Mouse (Mus musculus): Measurements from ENCODE around the gene Lrrtm3. TPM values are rescaled to one million over a fixed set of nuclear protein-coding genes. Genes with fewer than 3 reads are reported as not detected.

The Lrrtm3 gene
- polyA plus RNA-seq, 1 experiment from 2014 or later: 0.61 TPM

GRCm38 (mm10) chr10:63951481-63951880 lies 138.6 kb downstream of the Lrrtm3 start:
- 100% methylated on average over 1 of the region's 1 CpGs for WGBS
- Histone ChIP-seq H3K27me3 (no peaks in the 10 kb centered on the region), H3K4me2 (no peak overlapping the region), H3K27ac (no peak overlapping the region), H3K9me3 (replicated peaks) (no peaks in the 10 kb centered on the region), H3K9ac (no peak overlapping the region), H3K4me3 (replicated peaks) (no peak overlapping the region), H3K36me3 (no peaks in the 10 kb centered on the region), H3K4me1 (no peaks in the 10 kb centered on the region)
- ATAC-seq (replicated peaks; ENCODE audit: low FRiP score): no peak

- Histone ChIP-seq H3K9me3 (replicated peaks) (no peaks in the 10 kb centered on the region), H3K4me3 (replicated peaks) (no peak overlapping the region), H3K4me2 (no peak overlapping the region), H3K36me3 (no peaks in the 10 kb centered on the region), H3K9ac (no peak overlapping the region), H3K27me3 (no peaks in the 10 kb centered on the region), H3K27ac (no peak overlapping the region), H3K4me1 (no peaks in the 10 kb centered on the region)
- WGBS: 49% methylated on average over 8 of the region's 8 CpGs
- peak; percentile 64; the same call in 1 of the 2 replicates for ATAC-seq (replicated peaks; ENCODE audit: low FRiP score)
These were observed 139.2 kb downstream of the Lrrtm3 start for GRCm38 (mm10) chr10:63950867-63951266.

GRCm38 (mm10) chr10:63947266-63947665 lies 142.8 kb downstream of the Lrrtm3 start:
- Histone ChIP-seq H3K9ac (no peak overlapping the region), H3K9me3 (replicated peaks) (no peaks in the 10 kb centered on the region), H3K27me3 (no peaks in the 10 kb centered on the region), H3K4me3 (replicated peaks) (no peak overlapping the region), H3K4me1 (no peaks in the 10 kb centered on the region), H3K36me3 (no peaks in the 10 kb centered on the region), H3K27ac (no peak overlapping the region), H3K4me2 (no peak overlapping the region)
- ATAC-seq (replicated peaks; ENCODE audit: low FRiP score): no peak
- 80% methylated on average over 4 of the region's 4 CpGs for WGBS

- H3K4me1 ChIP-seq: no peaks in the 10 kb centered on the region
- WGBS: 69% methylated on average over 3 of the region's 3 CpGs
- H3K36me3 ChIP-seq: no peaks in the 10 kb centered on the region
- no peak for ATAC-seq (replicated peaks; ENCODE audit: low FRiP score)
- H3K27ac ChIP-seq: no peak overlapping the region
- H3K4me3 ChIP-seq (replicated peaks): no peak overlapping the region
- no peaks in the 10 kb centered on the region for H3K9me3 ChIP-seq (replicated peaks)
- H3K27me3 ChIP-seq: no peaks in the 10 kb centered on the region
- H3K4me2 ChIP-seq: no peak overlapping the region
- H3K9ac ChIP-seq: no peak overlapping the region
These were observed 144.5 kb downstream of the Lrrtm3 start for GRCm38 (mm10) chr10:63945534-63945933.

GRCm38 (mm10) chr10:63933946-63934345 lies 156.1 kb downstream of the Lrrtm3 start:
- Histone ChIP-seq H3K27ac (no peak overlapping the region), H3K9me3 (replicated peaks) (no peaks in the 10 kb centered on the region), H3K4me1 (no peaks in the 10 kb centered on the region), H3K4me2 (no peak overlapping the region), H3K9ac (no peak overlapping the region), H3K4me3 (replicated peaks) (no peak overlapping the region), H3K27me3 (no peaks in the 10 kb centered on the region), H3K36me3 (no peaks in the 10 kb centered on the region)
- WGBS: 74% methylated on average over 5 of the region's 5 CpGs
- no peak for ATAC-seq (replicated peaks; ENCODE audit: low FRiP score)

- H3K36me3 ChIP-seq: no peaks in the 10 kb centered on the region
These were observed 162.7 kb downstream of the Lrrtm3 start, which contains the start of gene Gm10118 for GRCm38 (mm10) chr10:63927334-63927733. Gene Gm10118 (minus strand): TSS chr10:63927434.

GRCm38 (mm10) chr10:63908878-63909277 lies 181.2 kb downstream of the Lrrtm3 start:
- ATAC-seq (replicated peaks; ENCODE audit: low FRiP score): no peak
- Histone ChIP-seq H3K36me3 (no peaks in the 10 kb centered on the region), H3K27ac (no peak overlapping the region), H3K27me3 (no peaks in the 10 kb centered on the region), H3K4me3 (replicated peaks) (no peak overlapping the region), H3K4me1 (no peaks in the 10 kb centered on the region), H3K9me3 (replicated peaks) (no peaks in the 10 kb centered on the region), H3K9ac (no peak overlapping the region), H3K4me2 (no peak overlapping the region)

More at GRCm38 (mm10) chr10:63927334-63927733, 162.7 kb downstream of the Lrrtm3 start, which contains the start of gene Gm10118:
- no peak for ATAC-seq (replicated peaks; ENCODE audit: low FRiP score)
- H3K4me3 ChIP-seq (replicated peaks): no peak within 1 kb of the TSS
- no peaks in the 10 kb centered on the region for H3K4me1 ChIP-seq
- no peaks in the 10 kb centered on the region for H3K27me3 ChIP-seq
- no peaks in the 10 kb centered on the region for H3K9me3 ChIP-seq (replicated peaks)
- H3K9ac ChIP-seq: no peak within 1 kb of the TSS
- H3K4me2 ChIP-seq: no peak within 1 kb of the TSS
- no peak within 1 kb of the TSS for H3K27ac ChIP-seq

- Histone ChIP-seq H3K27ac (no peak overlapping the region), H3K4me2 (no peak overlapping the region), H3K4me3 (replicated peaks) (no peak overlapping the region), H3K27me3 (no peaks in the 10 kb centered on the region), H3K9ac (no peak overlapping the region), H3K36me3 (no peaks in the 10 kb centered on the region), H3K9me3 (replicated peaks) (no peaks in the 10 kb centered on the region), H3K4me1 (no peaks in the 10 kb centered on the region)
- no peak for ATAC-seq (replicated peaks; ENCODE audit: low FRiP score)
These were observed 190.2 kb downstream of the Lrrtm3 start for GRCm38 (mm10) chr10:63899891-63900290.

- WGBS: 92% methylated on average over 5 of the region's 5 CpGs
- H3K4me1 ChIP-seq: no peaks in the 10 kb centered on the region
- no peak for ATAC-seq (replicated peaks; ENCODE audit: low FRiP score)
These were observed 195.5 kb downstream of the Lrrtm3 start for GRCm38 (mm10) chr10:63894612-63895011.

GRCm38 (mm10) chr10:63886449-63887088 lies 203.5 kb downstream of the Lrrtm3 start:
- no peak overlapping the region for H3K4me3 ChIP-seq (replicated peaks)
- no peaks in the 10 kb centered on the region for H3K27me3 ChIP-seq
- ATAC-seq (replicated peaks; ENCODE audit: low FRiP score): no peak
- WGBS: 81% methylated on average over 23 of the region's 23 CpGs
- no peak overlapping the region for H3K9ac ChIP-seq
- H3K36me3 ChIP-seq: no peaks in the 10 kb centered on the region
- H3K4me1 ChIP-seq: no peaks in the 10 kb centered on the region
- no peak overlapping the region for H3K27ac ChIP-seq
- no peaks in the 10 kb centered on the region for H3K9me3 ChIP-seq (replicated peaks)
- H3K4me2 ChIP-seq: no peak overlapping the region

More at GRCm38 (mm10) chr10:63894612-63895011, 195.5 kb downstream of the Lrrtm3 start:
- Histone ChIP-seq H3K27ac (no peak overlapping the region), H3K9me3 (replicated peaks) (no peaks in the 10 kb centered on the region), H3K9ac (no peak overlapping the region), H3K4me2 (no peak overlapping the region), H3K27me3 (no peaks in the 10 kb centered on the region), H3K4me3 (replicated peaks) (no peak overlapping the region), H3K36me3 (no peaks in the 10 kb centered on the region)

GRCm38 (mm10) chr10:63880462-63880903 lies 209.6 kb downstream of the Lrrtm3 start:
- no peak overlapping the region for H3K27ac ChIP-seq
- H3K27me3 ChIP-seq: no peaks in the 10 kb centered on the region
- no peak overlapping the region for H3K4me2 ChIP-seq
- no peaks in the 10 kb centered on the region for H3K9me3 ChIP-seq (replicated peaks)
- H3K36me3 ChIP-seq: no peaks in the 10 kb centered on the region
- H3K4me3 ChIP-seq (replicated peaks): no peak overlapping the region
- no peaks in the 10 kb centered on the region for H3K4me1 ChIP-seq
- ATAC-seq (replicated peaks; ENCODE audit: low FRiP score): no peak
- no peak overlapping the region for H3K9ac ChIP-seq
- WGBS: 86% methylated on average over 5 of the region's 5 CpGs

Measured in kidney, embryonic 15.5 days (tissue).